Mouse (Mus musculus) thymus, adult 2 months (tissue): ENCODE results near the gene Cebpb.

Source experiments
- CTCF ChIP-seq: fragments of 200-500 bp; IDR thresholded peaks from 2 replicates; pipeline ENCODE4 v1.5.1; 2012; ENCODE audit warnings: mild to moderate bottlenecking, control low read depth, low read length, moderate library complexity, borderline replicate concordance; ENCODE audit not compliant: control insufficient read depth, poor library complexity, insufficient read depth; ENCODE audit errors: extremely low read depth
- POLR2A ChIP-seq: fragments of 200-500 bp; IDR thresholded peaks from 2 replicates; pipeline ENCODE4 v1.6.1; 2012; ENCODE audit warnings: mild to moderate bottlenecking, low read length, control low read depth, moderate library complexity; ENCODE audit not compliant: control insufficient read depth, poor library complexity, insufficient read depth; ENCODE audit errors: extremely low read depth

DNA sequence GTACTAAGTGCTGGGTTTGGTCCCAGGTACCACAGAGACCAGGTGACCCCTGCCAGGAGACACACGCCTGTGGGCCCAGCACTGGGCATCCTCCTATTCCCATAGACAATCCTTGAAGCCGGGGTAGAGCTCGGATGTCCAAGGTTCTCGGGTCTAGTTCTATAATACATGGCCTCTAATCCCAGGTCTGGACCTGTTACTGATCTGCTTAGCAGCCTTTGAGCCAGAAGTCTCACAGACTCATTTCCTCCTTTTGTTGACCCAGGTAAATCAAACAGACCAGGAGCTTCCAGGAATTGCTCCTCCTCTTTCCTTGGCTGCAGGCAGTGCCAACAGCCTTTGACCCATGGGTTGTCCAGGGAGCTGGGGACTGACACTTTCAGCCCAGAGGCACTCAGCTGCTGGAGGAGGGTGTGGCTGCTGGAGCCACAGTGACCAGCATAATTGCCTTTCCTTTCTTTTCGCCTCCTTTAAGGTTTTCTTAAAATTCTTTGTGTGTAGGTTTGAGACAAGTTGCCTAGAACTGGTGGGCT, 17.5 kb upstream of the Cebpb start:
- TF ChIP-seq CTCF: no peak
- no peak for TF ChIP-seq POLR2A
